Mouse (Mus musculus) lung, postnatal 0 days (tissue): ENCODE data around the gene Paf1. TPM values are rescaled to one million over a fixed set of nuclear protein-coding genes. Genes with fewer than 3 reads are reported as not detected.

Experiments used
- ATAC-seq: fragments of 200-750 bp; cut with Nextera tagmentation; 2 replicates; pipeline ENCODE4 v1.8.0; 2017; ENCODE audit warnings: moderate library complexity
- DNase-seq: peaks from one replicate; pipeline ENCODE4 v3.0.0-alpha.2; 2016; ENCODE audit warnings: low spot score
- H3K27ac ChIP-seq: fragments of 300-500 bp; sonication (generic); 2 replicates; pipeline ENCODE4 v1.5.1; 2014; ENCODE audit warnings: antibody characterized with exemption, mild to moderate bottlenecking, low read length, mixed read lengths
- H3K27me3 ChIP-seq: fragments of 300-500 bp; sonication (generic); replicated peaks from 2 replicates; pipeline ENCODE4 v1.6.1; 2014; ENCODE audit warnings: low read length, mixed read lengths; ENCODE audit not compliant: insufficient read depth
- H3K36me3 ChIP-seq: fragments of 300-500 bp; sonication (generic); 2 replicates; pipeline ENCODE4 v1.6.1; 2014; ENCODE audit warnings: low read length, mixed read lengths; ENCODE audit not compliant: insufficient read depth
- H3K4me1 ChIP-seq: fragments of 300-500 bp; sonication (generic); 2 replicates; pipeline ENCODE4 v1.6.1; 2014; ENCODE audit warnings: antibody characterized with exemption, low read depth, low read length, mixed read lengths; ENCODE audit not compliant: insufficient read depth
- H3K4me2 ChIP-seq: fragments of 300-500 bp; sonication (generic); replicated peaks from 2 replicates; pipeline ENCODE4 v1.6.1; 2014; ENCODE audit warnings: low read depth, mild to moderate bottlenecking, low read length, moderate library complexity, mixed read lengths
- H3K4me3 ChIP-seq: fragments of 300-500 bp; sonication (generic); 2 replicates; pipeline ENCODE4 v1.5.1; 2014; ENCODE audit warnings: low read depth, low read length
- H3K9ac ChIP-seq: fragments of 300-500 bp; sonication (generic); replicated peaks from 2 replicates; pipeline ENCODE4 v1.6.1; 2014; ENCODE audit warnings: low read depth, mild to moderate bottlenecking
- H3K9me3 ChIP-seq: fragments of 300-500 bp; sonication (generic); 2 replicates; pipeline ENCODE4 v1.6.1; 2016; ENCODE audit warnings: low read length, mixed read lengths
- CTCF ChIP-seq: IDR thresholded peaks from 2 replicates; pipeline ENCODE4 v1.5.1; 2016; ENCODE audit warnings: antibody characterized with exemption, mild to moderate bottlenecking
- EP300 ChIP-seq: IDR thresholded peaks from 2 replicates; pipeline ENCODE4 v1.6.1; 2016; ENCODE audit warnings: antibody characterized with exemption, mild to moderate bottlenecking, control low read depth
- WGBS: fragments of 180-500 bp; shearing (Covaris S2); extraction: QIAGEN DNeasy Blood & Tissue Kit; methylation state at CpG from one replicate; pipeline ENCODE4 v1.1.7; 2014; 5-methylcytosine and 5-hydroxymethylcytosine counted together
- polyA plus RNA-seq: library from polyadenylated mRNA; unstranded; fragments of >200 nt; fragmentation: Nextera tagmentation; extraction: Ambion mirVana; gene quantifications from 2 replicates; pipeline ENCODE4 v1.2.1, GENCODE M21; 2015

Paf1 gene
- polyA plus RNA-seq, 1 experiment from 2014 or later: 49.1 TPM

DNA sequence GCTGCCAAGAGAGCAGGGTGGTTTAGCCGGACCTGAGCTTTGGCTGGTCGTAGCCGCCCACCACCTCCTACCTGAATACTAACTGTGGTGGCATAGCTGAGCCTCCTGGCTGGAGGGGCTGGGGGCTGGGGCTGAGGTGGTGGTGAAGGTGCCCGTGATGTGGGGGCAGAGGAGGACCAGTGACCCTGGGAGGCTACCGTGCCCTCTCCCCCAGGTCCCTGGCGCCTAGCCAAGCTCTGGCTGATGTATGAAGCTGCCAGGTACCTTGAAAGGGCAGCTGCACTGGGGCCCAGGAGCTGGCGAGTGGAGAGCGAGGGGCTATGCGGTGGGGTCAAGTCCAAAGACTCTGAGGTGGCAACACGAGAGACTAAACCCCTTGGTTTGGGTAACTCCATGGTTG is 32.9 kb upstream of the Paf1 start:
- H3K4me2 ChIP-seq: no peak overlapping the region
- ATAC-seq: no peak
- H3K9ac ChIP-seq: no peak overlapping the region
- H3K4me1 ChIP-seq: peaks cover 13% of the 10 kb centered on the region
- no peak overlapping the region for H3K4me3 ChIP-seq
- peaks cover 30% of the 10 kb centered on the region for H3K36me3 ChIP-seq
- H3K9me3 ChIP-seq: no peaks in the 10 kb centered on the region
- H3K27ac ChIP-seq: 0 out of 2 replicates have a peak overlapping the region, but pooled peaks have one; percentile 20
- TF ChIP-seq EP300 (no peak), CTCF (no peak)
- WGBS: 91% methylated on average over 10 of the region's 10 CpGs
- H3K27me3 ChIP-seq: no peaks in the 10 kb centered on the region
- DNase-seq: no peak

- Histone ChIP-seq H3K27ac (no peak overlapping the region), H3K36me3 (peaks cover 34% of the 10 kb centered on the region), H3K4me3 (no peak overlapping the region), H3K9ac (no peak overlapping the region), H3K27me3 (no peaks in the 10 kb centered on the region), H3K4me1 (peaks cover 13% of the 10 kb centered on the region), H3K4me2 (no peak overlapping the region), H3K9me3 (no peaks in the 10 kb centered on the region)
- TF ChIP-seq EP300: no peak
- DNase-seq (no peak), ATAC-seq (no peak)
- 91% methylated on average over 6 of the region's 6 CpGs for WGBS
Observed at GRCm38 (mm10) chr7:28360291-28360690, 32.5 kb upstream of the Paf1 start.

- peaks cover 42% of the 10 kb centered on the region for H3K36me3 ChIP-seq
- no peak overlapping the region for H3K4me2 ChIP-seq
- peaks cover 12% of the 10 kb centered on the region for H3K4me1 ChIP-seq
- WGBS: 96% methylated on average over 19 of the region's 20 CpGs
- ATAC-seq (no peak), DNase-seq (no peak)
- no peaks in the 10 kb centered on the region for H3K9me3 ChIP-seq
- H3K9ac ChIP-seq: no peak overlapping the region
- TF ChIP-seq EP300 (no peak), CTCF (no peak)
- no peak overlapping the region for H3K4me3 ChIP-seq
- no peak overlapping the region for H3K27ac ChIP-seq
- H3K27me3 ChIP-seq: no peaks in the 10 kb centered on the region
Observed at GRCm38 (mm10) chr7:28361647-28362341, 31.0 kb upstream of the Paf1 start.

- H3K36me3 ChIP-seq: peaks cover 49% of the 10 kb centered on the region
- ATAC-seq: no peak
Observed at GRCm38 (mm10) chr7:28362441-28363060, 30.2 kb upstream of the Paf1 start.

DNA sequence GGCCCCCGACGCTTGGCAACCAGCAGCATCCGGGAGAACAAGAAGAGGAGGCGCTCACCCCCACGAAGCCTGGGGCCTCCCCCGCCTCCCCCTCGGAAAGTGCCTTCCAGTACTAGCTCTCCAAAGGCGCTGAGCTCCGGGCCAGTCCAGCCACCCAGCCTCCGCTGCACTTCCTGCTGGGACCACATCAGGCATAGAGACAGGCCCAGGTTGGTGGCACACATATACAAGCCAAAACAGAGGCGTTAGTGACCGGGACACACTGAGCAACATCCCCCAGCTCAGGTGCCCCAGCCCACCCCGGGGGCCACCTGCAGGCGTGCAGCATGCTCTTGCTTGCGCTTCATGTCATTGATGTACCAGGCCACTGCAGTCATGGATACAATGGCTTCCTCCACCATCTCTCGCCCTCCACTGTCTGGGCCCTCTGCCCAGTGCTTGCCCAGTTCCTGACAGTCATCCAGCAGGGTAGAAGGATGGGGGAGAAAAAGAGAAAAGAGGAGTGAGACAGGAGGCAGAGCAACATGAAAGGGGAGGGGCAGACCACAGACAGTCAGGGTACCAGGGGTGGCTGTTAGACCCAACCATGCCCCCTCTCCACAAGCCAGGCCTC is 25.0 kb upstream of the Paf1 start:
- H3K4me2 ChIP-seq: no peak overlapping the region
- no peak overlapping the region for H3K9ac ChIP-seq
- ATAC-seq (no peak), DNase-seq (no peak)
- no peak for TF ChIP-seq CTCF
- H3K27ac ChIP-seq: no peak overlapping the region
- H3K36me3 ChIP-seq: peaks cover 33% of the 10 kb centered on the region
- 87% methylated on average over 16 of the region's 16 CpGs for WGBS
- peaks cover 12% of the 10 kb centered on the region; the same call in 1 of the 2 replicates for H3K4me1 ChIP-seq
- H3K27me3 ChIP-seq: no peaks in the 10 kb centered on the region
- no peak overlapping the region for H3K4me3 ChIP-seq
- H3K9me3 ChIP-seq: no peaks in the 10 kb centered on the region

More at GRCm38 (mm10) chr7:28362441-28363060, 30.2 kb upstream of the Paf1 start:
- WGBS: 76% methylated on average over 14 of the region's 16 CpGs
- peaks cover 6% of the 10 kb centered on the region for H3K4me1 ChIP-seq
- no peak overlapping the region for H3K27ac ChIP-seq
- no peak overlapping the region for H3K4me3 ChIP-seq
- no peak for DNase-seq
- no peak overlapping the region for H3K9ac ChIP-seq
- no peak overlapping the region for H3K4me2 ChIP-seq
- TF ChIP-seq EP300: no peak
- no peak for TF ChIP-seq CTCF
- H3K9me3 ChIP-seq: no peaks in the 10 kb centered on the region
- no peaks in the 10 kb centered on the region for H3K27me3 ChIP-seq

DNA sequence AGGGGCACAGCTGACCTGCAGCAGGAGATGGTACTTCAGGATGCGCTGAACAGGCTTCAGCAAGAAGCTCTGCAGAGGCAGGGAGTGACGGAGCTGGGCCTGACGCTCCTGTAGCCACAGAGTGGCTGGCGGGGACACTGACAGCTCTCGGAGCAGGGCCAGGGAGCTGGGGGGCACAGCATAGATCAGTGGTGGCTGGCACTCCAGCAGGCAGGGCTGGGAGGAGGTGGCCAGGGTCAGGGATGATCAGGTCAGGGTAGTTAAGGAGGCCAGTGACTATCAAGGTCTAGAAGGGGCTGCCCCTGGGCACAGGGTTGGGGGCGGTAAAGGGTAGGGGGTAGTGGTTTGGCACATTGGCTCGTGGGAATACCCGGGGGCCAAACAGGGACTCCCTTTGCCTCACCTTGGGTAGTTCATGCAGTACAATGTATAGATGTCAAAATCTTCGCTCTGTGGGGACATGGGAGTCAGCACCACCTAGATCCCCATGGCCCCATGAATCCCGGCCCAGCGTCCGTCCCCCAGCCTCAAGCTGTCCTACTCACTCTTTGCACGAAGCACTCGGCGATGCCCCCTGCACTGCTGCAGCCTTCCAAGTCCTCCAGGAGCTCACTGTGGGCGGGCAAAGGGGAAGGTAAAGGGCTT is 24.4 kb upstream of the Paf1 start:
- Histone ChIP-seq H3K4me1 (peaks cover 12% of the 10 kb centered on the region; the same call in 1 of the 2 replicates), H3K9me3 (no peaks in the 10 kb centered on the region), H3K27ac (no peak overlapping the region), H3K27me3 (no peaks in the 10 kb centered on the region), H3K4me2 (no peak overlapping the region), H3K9ac (no peak overlapping the region), H3K4me3 (no peak overlapping the region), H3K36me3 (peaks cover 30% of the 10 kb centered on the region)
- no peak for TF ChIP-seq CTCF
- TF ChIP-seq EP300: no peak
- no peak for DNase-seq
- 92% methylated on average over 16 of the region's 16 CpGs for WGBS
- no peak for ATAC-seq
